ENCODE assay signal across 13 mouse cellular contexts in the genomic region with DNA sequence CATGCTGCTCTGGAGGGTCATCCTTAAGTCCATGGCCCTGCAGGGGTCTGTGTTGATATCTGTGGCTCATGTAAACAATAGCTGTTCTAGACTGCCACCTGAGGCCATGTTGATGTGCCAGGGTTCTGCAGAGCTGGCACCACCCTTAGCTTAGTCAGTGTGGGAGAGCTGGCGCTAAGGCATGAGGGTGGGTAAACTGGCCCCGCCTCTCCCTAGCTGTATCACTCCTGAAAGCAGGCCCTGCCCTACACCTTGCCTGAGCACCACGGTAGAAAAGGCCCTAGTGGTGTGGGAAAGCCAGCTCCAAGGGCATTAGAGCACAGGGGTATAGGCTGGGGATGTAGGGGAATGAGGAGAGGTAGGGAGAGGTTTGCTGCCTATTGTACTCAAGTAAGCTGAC.
A peak's percentile ranks its signal among the peaks of the same experiment; 100 is the strongest.
DNase-seq lines count a peak whose midpoint lies in the region; ATAC-seq and TF ChIP-seq lines count a peak whose summit lies in the region.
"Had no signal": no experiment of that assay in that cellular context is flagged by ENCODE, and none has a peak within 500 bp of the region (broad histone marks: within the 10 kb centered on the region; RNA-seq: fewer than 3 reads in every experiment).

No protein-coding gene starts in this region.

- no peak for TF ChIP-seq POLR2A in cerebellum, adult 2 months (IDR thresholded peaks at IDR 0.05; ENCODE audit: borderline replicate concordance, insufficient read depth, low read length)

- no peak overlapping the region for H3K4me3 ChIP-seq in forebrain, postnatal 0 days (ENCODE audit: low read depth, low read length)
- H3K4me3 ChIP-seq in forebrain, embryonic 14.5 days (ENCODE audit: low read depth, low read length): no peak overlapping the region
- H3K4me3 ChIP-seq in left cerebral cortex, adult 2 months: no peak overlapping the region
- H3K4me3 ChIP-seq in cerebellum, adult 2 months (replicated peaks; ENCODE audit: insufficient read depth, low read depth, low read length): no peak overlapping the region

- 83% methylated on average over 3 of the region's 3 CpGs for WGBS in forebrain, postnatal 0 days
- 68% methylated on average over 3 of the region's 3 CpGs for WGBS in forebrain, embryonic 14.5 days
- 71% methylated on average over 3 of the region's 3 CpGs for WGBS in cerebellum, adult 2 months

- no peaks in the 10 kb centered on the region for H3K27me3 ChIP-seq in forebrain, postnatal 0 days (ENCODE audit: insufficient read depth, low read length)
- no peaks in the 10 kb centered on the region for H3K27me3 ChIP-seq in forebrain, embryonic 14.5 days (replicated peaks; ENCODE audit: control insufficient read depth, insufficient read depth, low read length)
- no peaks in the 10 kb centered on the region for H3K27me3 ChIP-seq in cerebellum, adult 2 months (ENCODE audit: control insufficient read depth, insufficient read depth, low read length)

- H3K4me2 ChIP-seq in forebrain, postnatal 0 days (ENCODE audit: low read depth): no peak overlapping the region
- H3K4me2 ChIP-seq in forebrain, embryonic 14.5 days (ENCODE audit: low read length): no peak overlapping the region
- H3K4me2 ChIP-seq: heart, embryonic 11.5 days had no signal

- DNase-seq in forebrain, postnatal 0 days: no peak
- DNase-seq in forebrain, embryonic 14.5 days (ENCODE audit: low spot score): no peak
- no peak for DNase-seq in left cerebral cortex, adult 2 months (ENCODE audit: extremely low spot score in 1 of 2, low spot score in 2 of 2)
- DNase-seq in left cerebral cortex, adult 8-10 months (ENCODE audit: low spot score in 2 of 2): no peak
- peak; percentile 18 for DNase-seq in 3134 (ENCODE audit: extremely low read depth, insufficient read length, low spot score)
- no peak for DNase-seq in cerebellum, adult 2 months
- DNase-seq in gastrocnemius, adult 18-20 months (ENCODE audit: low spot score): no peak
- DNase-seq: cerebellum, adult 9-10 months; kidney, postnatal 14 days; left cerebral cortex, postnatal 4 days had no signal

- no peaks in the 10 kb centered on the region for H3K36me3 ChIP-seq in forebrain, postnatal 0 days (ENCODE audit: insufficient read depth)
- H3K36me3 ChIP-seq in forebrain, embryonic 14.5 days (ENCODE audit: control insufficient read depth, insufficient read depth, low read length): no peaks in the 10 kb centered on the region

- H3K9me3 ChIP-seq in forebrain, postnatal 0 days (ENCODE audit: low read length): no peaks in the 10 kb centered on the region
- H3K9me3 ChIP-seq in forebrain, embryonic 14.5 days (replicated peaks; ENCODE audit: control insufficient read depth, low read length): no peaks in the 10 kb centered on the region

- H3K4me1 ChIP-seq in forebrain, postnatal 0 days (ENCODE audit: insufficient read depth): no peaks in the 10 kb centered on the region
- no peaks in the 10 kb centered on the region for H3K4me1 ChIP-seq in forebrain, embryonic 14.5 days (ENCODE audit: control insufficient read depth, insufficient read depth, low read length)
- no peaks in the 10 kb centered on the region for H3K4me1 ChIP-seq in cerebellum, adult 2 months (ENCODE audit: control insufficient read depth, insufficient read depth, low read length)

- no peak overlapping the region for H3K27ac ChIP-seq in forebrain, postnatal 0 days (ENCODE audit: low read depth, low read length)
- H3K27ac ChIP-seq in forebrain, embryonic 14.5 days (ENCODE audit: low read depth, low read length): no peak overlapping the region
- peak overlapping the region; percentile 51; the same call in 1 of the 2 replicates for H3K27ac ChIP-seq in left cerebral cortex, adult 2 months
- H3K27ac ChIP-seq in cerebellum, adult 2 months (ENCODE audit: insufficient read depth, low read length): no peak overlapping the region

- intact Hi-C loops in left cerebral cortex, adult 2 months (cut with DNase I): no loop called here

- ATAC-seq in forebrain, postnatal 0 days: peak; percentile 36; the same call in 1 of the 2 replicates
- ATAC-seq in forebrain, embryonic 14.5 days: no peak
- peak; percentile 35; the same call in 1 of the 2 replicates for ATAC-seq in granulocyte monocyte progenitor cell, adult 5-6 weeks (replicated peaks; ENCODE audit: poor library complexity, severe bottlenecking)
- ATAC-seq: activated CD4-positive, CD25-positive, alpha-beta regulatory T cell, adult 4 months had no signal

- H3K9ac ChIP-seq in forebrain, postnatal 0 days: no peak overlapping the region
- H3K9ac ChIP-seq in forebrain, embryonic 14.5 days (ENCODE audit: low read length): no peak overlapping the region

- no peak for TF ChIP-seq CTCF in forebrain, postnatal 0 days (IDR thresholded peaks at IDR 0.05; ENCODE audit: low read depth)
- no peak for TF ChIP-seq CTCF in left cerebral cortex, adult 2 months (IDR thresholded peaks at IDR 0.05)
- TF ChIP-seq CTCF in cerebellum, adult 2 months (IDR thresholded peaks at IDR 0.05; ENCODE audit: borderline replicate concordance, insufficient read depth, low read depth, low read length): no peak
